Mouse (Mus musculus): ENCODE data around the gene Cfap300.

Gene Cfap300

DNA sequence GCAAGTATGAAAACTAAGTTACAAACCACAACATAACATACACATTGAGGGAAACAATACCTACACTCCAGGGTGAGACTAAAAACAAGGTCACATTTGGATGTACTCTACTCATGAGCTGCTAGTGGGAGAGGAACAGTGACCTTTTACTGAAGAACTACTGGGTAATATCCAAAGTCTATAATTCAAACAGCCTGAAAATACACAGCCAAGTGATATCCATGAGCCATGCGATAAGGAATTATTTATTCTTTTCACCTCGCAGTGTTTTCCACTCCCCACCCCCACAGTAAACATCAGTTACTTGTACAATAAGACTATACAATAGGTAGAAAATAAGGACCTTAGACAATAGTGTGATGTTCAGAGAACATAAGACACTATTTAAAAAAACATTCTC, 62.5 kb downstream of the Cfap300 start:
- WGBS = 77% methylated on average over 2 of the region's 2 CpGs

DNA sequence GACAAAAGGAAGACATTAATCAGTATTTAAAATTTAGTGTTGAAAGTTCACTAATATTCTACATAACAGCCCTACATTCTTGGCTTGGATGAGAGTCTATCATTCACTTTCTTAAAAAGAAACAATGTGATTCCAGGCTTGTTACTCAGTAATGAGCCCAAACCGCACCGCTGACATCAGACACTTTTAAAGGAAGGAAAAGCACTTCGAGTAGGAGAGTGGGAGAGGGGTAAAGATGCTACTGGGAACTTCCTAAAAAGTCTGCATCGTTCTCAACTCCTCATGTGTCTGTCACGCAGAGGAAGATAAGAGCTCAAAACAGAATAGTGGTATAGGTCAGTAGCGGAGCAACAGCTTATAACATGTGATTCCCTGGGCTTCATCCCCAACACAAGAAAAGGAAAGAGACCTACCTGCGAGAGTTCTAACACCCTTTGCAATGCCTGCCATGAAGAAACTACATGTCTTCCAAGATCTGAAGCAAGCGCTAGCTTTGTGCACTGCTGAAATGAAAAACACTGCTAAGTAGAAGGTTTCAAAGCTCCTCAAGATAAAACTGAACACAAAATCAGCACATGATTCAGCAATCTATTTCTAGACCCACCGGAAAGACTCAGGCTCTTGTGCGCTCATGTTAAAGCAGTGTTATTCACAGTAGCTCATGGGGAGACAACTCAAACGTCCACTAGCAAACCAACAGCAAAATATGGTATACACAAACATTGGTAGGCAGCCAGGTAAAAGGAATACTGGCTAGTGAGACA, 63.3 kb downstream of the Cfap300 start:
- WGBS = 43% methylated on average over 11 of the region's 11 CpGs

DNA sequence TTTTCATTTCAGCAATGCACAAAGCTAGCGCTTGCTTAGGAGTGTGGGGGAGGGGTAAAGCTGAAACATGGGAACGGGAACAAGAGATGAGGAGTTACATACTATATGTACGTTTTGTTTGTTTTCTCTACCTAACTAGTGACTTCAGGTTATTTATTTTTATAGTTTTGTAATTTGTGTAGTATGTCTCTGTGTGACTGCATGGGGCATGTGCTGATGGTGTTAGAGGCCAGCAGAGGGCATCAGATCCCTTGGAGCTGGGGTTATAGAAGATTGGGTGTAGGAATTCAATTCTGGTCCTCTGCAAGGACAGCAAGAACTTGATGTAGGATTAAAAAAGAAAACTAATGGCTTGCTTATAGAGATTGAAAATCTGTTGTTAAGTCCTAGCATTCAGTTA, 64.1 kb downstream of the Cfap300 start:
- WGBS = 79% methylated on average over 3 of the region's 3 CpGs

DNA sequence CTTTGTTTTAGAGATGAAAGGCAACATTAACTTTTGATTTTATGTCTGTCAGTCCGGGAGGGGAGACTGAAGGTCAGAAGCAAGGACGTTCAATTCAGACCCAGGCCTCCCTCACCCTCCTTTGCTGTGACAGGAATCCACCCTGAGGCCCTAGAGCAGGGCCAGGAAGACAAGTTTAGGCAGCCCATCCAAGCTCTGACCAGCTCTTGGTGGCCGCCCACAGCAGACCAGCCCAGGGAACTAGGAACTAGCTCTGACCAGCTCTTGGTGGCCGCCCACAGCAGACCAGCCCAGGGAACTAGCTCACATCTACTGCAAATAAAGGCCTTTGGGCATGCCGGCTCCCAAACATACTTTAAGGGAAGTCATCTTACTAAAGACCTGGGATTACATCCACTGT, 65.0 kb downstream of the Cfap300 start:
- 89% methylated on average over 5 of the region's 5 CpGs for WGBS

DNA sequence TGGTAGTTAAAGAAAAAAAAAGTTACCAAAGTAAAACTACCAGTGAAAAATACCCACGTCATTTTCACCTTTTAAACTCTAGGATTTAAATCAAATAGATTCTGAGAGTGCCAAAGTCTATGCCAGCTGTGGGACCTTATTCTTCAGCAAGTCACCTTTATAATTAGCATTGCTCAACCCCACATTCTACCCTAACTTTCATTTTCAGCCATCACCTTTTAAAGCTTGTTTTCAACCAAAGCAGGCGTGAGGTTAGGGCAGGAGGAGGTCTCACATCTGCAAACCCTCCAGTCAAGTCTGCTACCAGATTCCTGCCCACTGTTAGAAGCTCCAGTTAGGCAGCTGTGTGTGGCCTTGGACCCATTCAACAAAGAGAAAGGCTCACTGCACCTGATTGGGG, 70.6 kb downstream of the Cfap300 start:
- WGBS = 85% methylated on average over 2 of the region's 2 CpGs
